15 mouse cellular contexts compared by ENCODE assay signal in genomic region chr6:119434394-119434793, GRCm38 (mm10).
"Had no signal": no experiment of that assay in that cellular context is flagged by ENCODE, and none has a peak within 500 bp of the region (broad histone marks: within the 10 kb centered on the region; RNA-seq: fewer than 3 reads in every experiment).

No protein-coding gene starts in this region.

- H3K36me3 ChIP-seq: midbrain, embryonic 13.5 days; midbrain, embryonic 15.5 days; neural tube, embryonic 12.5 days had no signal

- H3K4me3 ChIP-seq: megakaryocyte, embryonic 14.5 days; midbrain, embryonic 13.5 days; midbrain, embryonic 15.5 days; neural tube, embryonic 12.5 days; stomach, embryonic 15.5 days had no signal

- H3K4me1 ChIP-seq: megakaryocyte, embryonic 14.5 days; stomach, embryonic 15.5 days had no signal

- H3K27me3 ChIP-seq: midbrain, embryonic 13.5 days; midbrain, embryonic 15.5 days; neural tube, embryonic 12.5 days; stomach, embryonic 15.5 days had no signal

- H3K27ac ChIP-seq: midbrain, embryonic 13.5 days; midbrain, embryonic 15.5 days; neural tube, embryonic 12.5 days; stomach, embryonic 15.5 days; stomach, postnatal 0 days had no signal

- DNase-seq: lung, adult 18-20 months; lung, embryonic 14.5 days; lung, postnatal 10 days; lung, postnatal 4 days; right cerebral cortex, postnatal 14 days; thymus, adult 2 months; thymus, postnatal 25 days; thymus, postnatal 4 days had no signal

- H3K4me2 ChIP-seq: lung, embryonic 14.5 days; midbrain, embryonic 11.5 days; midbrain, embryonic 13.5 days; midbrain, embryonic 15.5 days; neural tube, embryonic 12.5 days; stomach, embryonic 15.5 days had no signal

- H3K9me3 ChIP-seq: megakaryocyte, embryonic 14.5 days; midbrain, embryonic 13.5 days; midbrain, embryonic 15.5 days; neural tube, embryonic 12.5 days; stomach, embryonic 15.5 days had no signal

- ATAC-seq: midbrain, embryonic 13.5 days; midbrain, embryonic 15.5 days had no signal

- H3K9ac ChIP-seq: lung, embryonic 14.5 days; midbrain, embryonic 13.5 days; midbrain, embryonic 15.5 days; neural tube, embryonic 12.5 days; stomach, embryonic 15.5 days had no signal
